Mouse (Mus musculus) megakaryocyte, embryonic 14.5 days (primary cell): ENCODE measurements around the gene Bcat1.

Experiments
- FLI1 ChIP-seq: IDR thresholded peaks from 2 replicates; pipeline ENCODE4 v1.6.1; 2012; ENCODE audit warnings: low read length, inconsistent platforms, mixed read lengths
- GATA1 ChIP-seq: IDR thresholded peaks from 3 replicates; pipeline ENCODE4 v1.6.1; 2012; ENCODE audit warnings: mixed read lengths, low read length, inconsistent platforms, borderline replicate concordance

- TF ChIP-seq GATA1 = no peak
- no peak for TF ChIP-seq FLI1
Measured at GRCm38 (mm10) chr6:145090201-145090863, 14.3 kb upstream of the Bcat1 start.
